Mouse (Mus musculus) liver, embryonic 13.5 days (tissue): ENCODE measurements around the gene Arhgap15. TPM values are rescaled to one million over a fixed set of nuclear protein-coding genes. Genes with fewer than 3 reads are reported as not detected.

ENCODE experiments used
- ATAC-seq: fragments of 200-750 bp; cut with Nextera tagmentation; 2 replicates; pipeline ENCODE4 v1.8.0; 2017; ENCODE audit warnings: low read depth, mild to moderate bottlenecking, moderate number of reproducible peaks, moderate library complexity
- DNase-seq: peaks from one replicate; pipeline ENCODE4 v3.0.0; 2022
- H3K27ac ChIP-seq: fragments of 300-500 bp; sonication (generic); 2 replicates; pipeline ENCODE4 v1.5.1; 2015; ENCODE audit warnings: moderate library complexity, mild to moderate bottlenecking, inconsistent platforms
- H3K27me3 ChIP-seq: fragments of 300-500 bp; sonication (generic); 2 replicates; pipeline ENCODE4 v1.6.1; 2015; ENCODE audit warnings: mild to moderate bottlenecking, inconsistent platforms
- H3K36me3 ChIP-seq: fragments of 300-500 bp; sonication (generic); 2 replicates; pipeline ENCODE4 v1.6.1; 2015; ENCODE audit warnings: mild to moderate bottlenecking, inconsistent platforms
- H3K4me1 ChIP-seq: fragments of 300-500 bp; sonication (generic); replicated peaks from 2 replicates; pipeline ENCODE4 v1.6.1; 2015; ENCODE audit warnings: inconsistent platforms
- H3K4me2 ChIP-seq: fragments of 300-500 bp; sonication (generic); 2 replicates; pipeline ENCODE4 v1.6.1; 2015; ENCODE audit warnings: inconsistent platforms, mild to moderate bottlenecking, moderate library complexity
- H3K4me3 ChIP-seq: fragments of 300-500 bp; sonication (generic); replicated peaks from 2 replicates; pipeline ENCODE4 v1.5.1; 2015; ENCODE audit warnings: mild to moderate bottlenecking, inconsistent platforms
- H3K9ac ChIP-seq: fragments of 300-500 bp; sonication (generic); 2 replicates; pipeline ENCODE4 v1.6.1; 2015; ENCODE audit warnings: mild to moderate bottlenecking, inconsistent platforms
- H3K9me3 ChIP-seq: fragments of 300-500 bp; sonication (generic); replicated peaks from 2 replicates; pipeline ENCODE4 v1.6.1; 2016; ENCODE audit warnings: inconsistent platforms
- WGBS: fragments of 180-500 bp; shearing (Covaris S2); methylation state at CpG from one replicate; pipeline ENCODE4 v1.1.7; 2015; ENCODE audit not compliant: insufficient replicate concordance; 5-methylcytosine and 5-hydroxymethylcytosine counted together
- polyA plus RNA-seq: library from polyadenylated mRNA; unstranded; fragments of >200 nt; fragmentation: Nextera tagmentation; extraction: Ambion mirVana; gene quantifications from 2 replicates; pipeline ENCODE4 v1.2.1, GENCODE M21; 2015

Arhgap15 gene
- polyA plus RNA-seq, 1 experiment from 2014 or later, result 4.5 TPM

GRCm38 (mm10) chr2:44318436-44318835 is 569.8 kb downstream of the Arhgap15 start:
- no peak for ATAC-seq
- Histone ChIP-seq H3K27ac (no peak overlapping the region), H3K36me3 (no peaks in the 10 kb centered on the region), H3K27me3 (no peaks in the 10 kb centered on the region), H3K4me1 (peaks cover 9% of the 10 kb centered on the region), H3K9ac (no peak overlapping the region), H3K4me3 (no peak overlapping the region), H3K9me3 (no peaks in the 10 kb centered on the region), H3K4me2 (no peak overlapping the region)
- 71% methylated on average over 6 of the region's 6 CpGs for WGBS
- no peak for DNase-seq

DNA sequence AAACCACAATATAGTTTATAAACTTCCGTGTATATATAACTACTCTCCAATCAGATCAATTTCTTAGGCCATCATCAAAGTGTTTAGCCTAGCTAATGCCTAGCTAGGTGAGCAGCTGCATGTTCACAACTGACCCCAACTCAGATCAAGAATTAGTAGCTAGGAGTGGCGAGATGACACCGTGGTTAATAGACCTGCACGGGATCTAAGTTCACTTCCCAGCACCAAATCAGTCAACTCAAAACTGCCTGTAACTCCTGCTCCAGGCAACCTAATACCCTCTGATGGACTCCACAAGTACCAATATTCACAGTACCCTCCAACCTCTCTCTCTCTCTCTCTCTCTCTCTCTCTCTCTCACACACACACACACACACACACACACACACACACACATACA is 570.9 kb downstream of the Arhgap15 start:
- Histone ChIP-seq H3K9me3 (no peaks in the 10 kb centered on the region), H3K27ac (no peak overlapping the region), H3K4me3 (no peak overlapping the region), H3K36me3 (no peaks in the 10 kb centered on the region), H3K4me2 (no peak overlapping the region), H3K27me3 (no peaks in the 10 kb centered on the region), H3K9ac (no peak overlapping the region), H3K4me1 (peaks cover 3% of the 10 kb centered on the region; the same call in 1 of the 2 replicates)
- ATAC-seq (no peak), DNase-seq (no peak)
- 72% methylated on average over 4 of the region's 4 CpGs for WGBS

DNA sequence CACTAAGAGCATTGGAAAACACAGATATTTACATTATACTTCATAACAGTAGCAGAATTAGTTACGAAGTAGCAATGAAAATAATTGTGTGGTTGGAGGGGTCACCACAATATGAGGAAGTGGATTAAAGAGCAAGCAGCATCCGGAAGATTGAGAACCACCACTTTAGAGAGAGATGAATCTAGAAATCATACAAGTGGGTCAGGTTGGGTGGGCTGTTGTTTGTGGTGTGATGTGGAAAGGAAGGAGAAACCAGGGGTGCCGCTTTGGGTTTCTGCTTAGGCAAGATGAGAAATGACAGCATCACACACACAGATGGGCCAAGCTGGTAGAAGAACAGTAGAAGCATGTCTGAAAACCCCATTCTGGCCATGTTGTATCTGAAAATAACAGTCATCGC is 575.2 kb downstream of the Arhgap15 start:
- H3K27ac ChIP-seq, result no peak overlapping the region
- no peak overlapping the region for H3K4me3 ChIP-seq
- no peak overlapping the region for H3K9ac ChIP-seq
- 72% methylated on average over 4 of the region's 4 CpGs for WGBS
- no peak for DNase-seq
- H3K27me3 ChIP-seq, result no peaks in the 10 kb centered on the region
- no peaks in the 10 kb centered on the region for H3K9me3 ChIP-seq
- no peak overlapping the region for H3K4me2 ChIP-seq
- H3K36me3 ChIP-seq, result no peaks in the 10 kb centered on the region
- ATAC-seq, result no peak
- H3K4me1 ChIP-seq, result no peaks in the 10 kb centered on the region

DNA sequence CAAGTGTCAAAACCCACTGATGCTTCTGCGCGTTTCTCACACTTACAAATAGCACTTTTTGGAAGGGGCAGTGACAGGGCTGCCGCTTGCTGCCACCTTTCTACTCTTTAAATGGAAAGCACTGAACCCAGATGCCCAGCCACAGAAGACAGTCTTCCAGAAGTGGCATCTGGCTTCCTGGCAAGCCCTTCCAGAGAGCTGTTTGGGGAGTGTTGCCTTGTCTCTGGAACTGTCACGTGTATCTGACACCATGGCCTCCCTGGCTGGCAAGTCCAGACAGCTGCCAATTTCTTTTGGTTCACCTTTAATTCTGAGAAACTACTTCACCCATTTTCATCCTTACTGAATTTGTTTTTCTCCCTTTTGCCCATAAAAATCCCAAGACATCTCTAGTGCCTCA is 584.7 kb downstream of the Arhgap15 start:
- Histone ChIP-seq H3K4me3 (no peak overlapping the region), H3K4me2 (no peak overlapping the region), H3K27ac (no peak overlapping the region), H3K4me1 (no peaks in the 10 kb centered on the region), H3K27me3 (no peaks in the 10 kb centered on the region), H3K9me3 (no peaks in the 10 kb centered on the region), H3K36me3 (no peaks in the 10 kb centered on the region), H3K9ac (no peak overlapping the region)
- ATAC-seq (no peak), DNase-seq (no peak)
- 69% methylated on average over 4 of the region's 4 CpGs for WGBS

DNA sequence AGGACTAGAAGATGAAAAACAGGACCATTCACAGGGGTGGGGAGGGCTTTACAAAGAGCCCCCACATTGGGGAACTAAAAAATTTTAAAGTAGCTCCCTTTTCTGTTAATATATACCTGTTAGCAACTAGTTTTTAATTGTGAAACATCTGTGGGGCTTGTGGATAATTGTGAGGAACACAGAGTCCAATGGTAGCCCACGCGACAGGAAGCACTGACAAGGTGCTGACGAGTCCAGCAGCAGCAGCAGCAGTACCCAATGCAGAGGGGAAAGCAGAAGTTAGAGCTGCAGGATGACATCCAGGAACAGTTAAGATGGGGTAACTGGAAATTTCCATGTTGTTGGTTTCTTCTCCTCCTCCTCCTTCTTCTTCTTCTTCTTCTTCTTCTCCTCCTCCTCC is 585.4 kb downstream of the Arhgap15 start:
- 21% methylated on average over 3 of the region's 3 CpGs for WGBS
- no peak overlapping the region for H3K4me3 ChIP-seq

DNA sequence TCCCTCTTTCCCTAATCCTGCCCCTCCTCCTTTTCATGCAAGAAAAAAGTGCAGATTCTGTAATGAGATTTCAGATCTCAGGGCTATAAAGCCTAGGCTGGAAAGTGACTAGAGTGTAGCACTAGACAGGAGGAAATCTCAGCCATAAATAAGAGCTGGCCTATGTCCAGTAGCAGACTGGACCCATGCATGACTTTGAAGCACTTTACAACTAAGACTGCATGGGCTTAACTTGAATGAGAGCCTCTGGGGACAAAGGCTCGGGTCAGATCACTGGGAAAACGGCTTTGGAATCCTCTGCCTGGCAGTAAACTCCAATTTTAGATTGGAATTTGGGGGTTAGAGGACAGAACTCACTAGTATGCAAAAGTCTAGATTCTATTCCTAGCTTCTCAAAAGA is 585.9 kb downstream of the Arhgap15 start:
- ATAC-seq (no peak), DNase-seq (no peak)
- Histone ChIP-seq H3K9ac (no peak overlapping the region), H3K4me1 (no peaks in the 10 kb centered on the region), H3K27me3 (no peaks in the 10 kb centered on the region), H3K9me3 (no peaks in the 10 kb centered on the region), H3K4me3 (no peak overlapping the region), H3K4me2 (no peak overlapping the region), H3K27ac (no peak overlapping the region), H3K36me3 (no peaks in the 10 kb centered on the region)
- 47% methylated on average over 2 of the region's 2 CpGs for WGBS

More for the DNA sequence above, 585.4 kb downstream of the Arhgap15 start:
- no peak for DNase-seq
- no peak overlapping the region for H3K9ac ChIP-seq
- H3K36me3 ChIP-seq, result no peaks in the 10 kb centered on the region
- no peak overlapping the region for H3K4me2 ChIP-seq
- H3K9me3 ChIP-seq, result no peaks in the 10 kb centered on the region
- no peaks in the 10 kb centered on the region for H3K4me1 ChIP-seq
- H3K27ac ChIP-seq, result no peak overlapping the region
- ATAC-seq, result no peak
- no peaks in the 10 kb centered on the region for H3K27me3 ChIP-seq

DNA sequence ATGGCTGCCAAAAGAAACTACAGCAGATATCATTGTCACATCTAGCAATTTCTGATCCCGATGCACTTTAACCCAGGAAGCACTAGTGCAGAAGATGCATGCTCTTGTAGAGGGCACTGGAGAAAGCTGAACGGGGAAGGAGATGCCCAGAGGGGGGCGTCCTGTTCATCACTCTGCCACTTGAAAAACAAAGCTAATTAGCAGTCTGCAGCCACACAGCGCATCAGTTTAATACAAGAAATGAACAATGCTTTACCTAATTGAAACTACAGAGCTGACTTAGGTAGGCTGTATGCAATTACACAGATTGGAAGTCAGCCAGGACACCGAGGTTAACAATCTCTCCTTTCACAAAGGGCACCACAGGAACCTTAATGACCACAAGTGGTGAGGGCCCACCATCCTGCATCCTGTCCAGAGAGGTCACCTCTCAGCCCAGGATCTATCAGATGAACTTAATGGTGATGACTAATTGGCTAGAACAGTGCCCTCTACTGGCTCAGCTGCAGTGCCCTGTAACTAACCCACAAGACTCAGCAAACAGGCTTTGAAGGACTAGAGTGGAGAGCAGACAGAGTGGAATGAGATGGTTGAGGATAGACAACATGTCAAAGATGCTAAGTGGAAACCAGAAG is 588.2 kb downstream of the Arhgap15 start:
- no peaks in the 10 kb centered on the region for H3K27me3 ChIP-seq
- no peak for ATAC-seq

GRCm38 (mm10) chr2:44338467-44338866 is 589.8 kb downstream of the Arhgap15 start:
- Histone ChIP-seq H3K27ac (no peak overlapping the region), H3K27me3 (no peaks in the 10 kb centered on the region), H3K4me2 (no peak overlapping the region), H3K4me1 (no peaks in the 10 kb centered on the region), H3K9ac (no peak overlapping the region), H3K9me3 (no peaks in the 10 kb centered on the region), H3K4me3 (no peak overlapping the region), H3K36me3 (no peaks in the 10 kb centered on the region)
- no peak for DNase-seq
- no peak for ATAC-seq
- WGBS, result 81% methylated on average over 6 of the region's 6 CpGs

More for the DNA sequence above, 588.2 kb downstream of the Arhgap15 start:
- H3K27ac ChIP-seq, result no peak overlapping the region
- DNase-seq, result no peak
- WGBS, result 64% methylated on average over 5 of the region's 5 CpGs
- H3K9me3 ChIP-seq, result no peaks in the 10 kb centered on the region
- no peak overlapping the region for H3K4me2 ChIP-seq
- H3K4me3 ChIP-seq, result no peak overlapping the region
- no peak overlapping the region for H3K9ac ChIP-seq
- H3K4me1 ChIP-seq, result no peaks in the 10 kb centered on the region
- no peaks in the 10 kb centered on the region for H3K36me3 ChIP-seq

DNA sequence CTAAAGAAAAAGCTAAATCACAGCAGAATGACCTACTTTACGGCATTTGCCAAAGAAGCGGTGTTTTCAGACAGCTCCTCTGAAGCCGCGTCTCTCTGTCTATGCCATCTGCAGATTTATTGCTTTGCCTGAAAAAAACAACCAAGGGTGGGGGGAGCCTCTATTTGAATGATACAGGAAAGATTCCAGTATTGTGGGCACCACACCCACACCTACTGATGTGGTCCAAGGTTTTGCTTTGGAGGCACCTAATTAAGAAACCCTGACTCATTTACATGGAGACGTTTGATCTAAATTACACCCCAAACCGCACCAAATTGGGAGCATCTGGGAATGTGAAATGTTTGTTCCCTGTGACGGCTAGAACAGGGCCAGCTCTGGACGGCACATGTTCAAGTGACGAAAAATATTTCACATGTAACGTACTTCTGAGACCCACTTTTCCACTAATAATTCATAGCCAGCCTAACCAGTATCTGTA is 592.5 kb downstream of the Arhgap15 start:
- no peak overlapping the region for H3K4me3 ChIP-seq
- H3K36me3 ChIP-seq, result no peaks in the 10 kb centered on the region
- no peaks in the 10 kb centered on the region for H3K27me3 ChIP-seq
- H3K4me1 ChIP-seq, result no peaks in the 10 kb centered on the region
- H3K9me3 ChIP-seq, result no peaks in the 10 kb centered on the region
- H3K9ac ChIP-seq, result no peak overlapping the region
- H3K27ac ChIP-seq, result no peak overlapping the region
- 78% methylated on average over 10 of the region's 10 CpGs for WGBS
- DNase-seq, result no peak
- ATAC-seq, result no peak
- H3K4me2 ChIP-seq, result no peak overlapping the region

DNA sequence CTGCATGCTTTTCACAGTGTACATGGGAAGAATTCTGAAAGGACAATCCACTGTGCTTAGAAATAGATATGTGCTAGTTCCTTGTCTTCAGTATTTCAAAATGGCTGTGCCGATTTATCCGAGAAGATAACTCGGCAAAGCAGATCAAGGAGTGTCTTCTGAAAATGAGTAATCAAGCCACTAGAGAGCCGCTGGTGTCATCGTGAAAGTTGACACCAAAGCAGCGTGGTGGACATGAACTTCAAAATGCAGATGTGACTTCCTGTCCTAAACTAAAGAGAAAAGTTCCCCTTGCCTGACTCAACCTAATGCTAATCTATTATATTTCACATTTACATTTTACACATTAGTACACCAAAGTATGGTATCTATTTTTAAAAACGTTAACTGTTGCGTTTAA is 596.2 kb downstream of the Arhgap15 start:
- Histone ChIP-seq H3K4me2 (no peak overlapping the region), H3K27ac (no peak overlapping the region), H3K4me1 (no peaks in the 10 kb centered on the region), H3K9ac (no peak overlapping the region), H3K9me3 (no peaks in the 10 kb centered on the region), H3K36me3 (no peaks in the 10 kb centered on the region), H3K27me3 (no peaks in the 10 kb centered on the region), H3K4me3 (no peak overlapping the region)
- ATAC-seq (no peak), DNase-seq (no peak)
- 79% methylated on average over 8 of the region's 8 CpGs for WGBS

GRCm38 (mm10) chr2:44345325-44345945 is 596.8 kb downstream of the Arhgap15 start:
- no peaks in the 10 kb centered on the region for H3K9me3 ChIP-seq
- no peak overlapping the region for H3K4me3 ChIP-seq
- H3K9ac ChIP-seq, result no peak overlapping the region
- no peak overlapping the region for H3K27ac ChIP-seq
- no peaks in the 10 kb centered on the region for H3K27me3 ChIP-seq
- DNase-seq (no peak), ATAC-seq (no peak)
- no peaks in the 10 kb centered on the region for H3K36me3 ChIP-seq
- H3K4me1 ChIP-seq, result no peaks in the 10 kb centered on the region
- WGBS, result 68% methylated on average over 5 of the region's 5 CpGs
- no peak overlapping the region for H3K4me2 ChIP-seq

DNA sequence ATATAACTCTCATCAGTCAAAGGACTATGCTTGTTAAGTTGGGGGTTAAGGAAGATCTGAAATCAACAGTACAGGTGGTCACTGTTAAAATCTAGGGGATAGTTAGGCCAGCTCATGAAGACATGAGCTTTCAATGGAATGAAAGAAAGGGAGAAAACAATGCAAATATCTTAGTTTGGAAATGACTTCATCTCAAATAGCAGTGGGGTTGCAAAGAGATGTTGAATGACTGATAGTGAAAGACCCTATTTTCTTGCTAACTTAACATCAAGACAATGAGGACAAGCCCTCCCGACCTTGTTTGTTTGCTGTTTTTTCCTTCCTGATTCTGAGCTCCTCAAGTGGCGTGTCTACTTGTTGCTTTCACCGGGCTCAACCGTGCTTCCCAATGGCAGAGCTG is 597.6 kb downstream of the Arhgap15 start:
- H3K27ac ChIP-seq, result no peak overlapping the region
- H3K4me1 ChIP-seq, result no peaks in the 10 kb centered on the region
- H3K27me3 ChIP-seq, result no peaks in the 10 kb centered on the region
- DNase-seq, result no peak
- no peaks in the 10 kb centered on the region for H3K9me3 ChIP-seq
- 67% methylated on average over 4 of the region's 4 CpGs for WGBS
- no peaks in the 10 kb centered on the region for H3K36me3 ChIP-seq
- H3K4me2 ChIP-seq, result no peak overlapping the region
- no peak for ATAC-seq
- no peak overlapping the region for H3K4me3 ChIP-seq
- H3K9ac ChIP-seq, result no peak overlapping the region
